Mouse (Mus musculus): ENCODE measurements at regions not wholly inside any gene's neighbourhood (a gene's known extent, or its start where the extent isn't known, plus 50 kb on each side); places are given as distances from the start of the nearest gene placed in this dataset.

GRCm38 (mm10) chr5:45925879-45926410 lies 68.5 kb upstream of the Lcorl start:
- DNase-seq (ENCODE audit: low spot score), result no peak

GRCm38 (mm10) chr5:45923907-45924594 lies 66.6 kb upstream of the Lcorl start:
- DNase-seq (ENCODE audit: low spot score), result no peak
